Mouse (Mus musculus): ENCODE results near the gene Dock10. TPM values are rescaled to one million over a fixed set of nuclear protein-coding genes. Genes with fewer than 3 reads are reported as not detected.

The Dock10 gene
- total RNA-seq, 2 experiments from 2014 or later, result 4.1 to 8.0 TPM

DNA sequence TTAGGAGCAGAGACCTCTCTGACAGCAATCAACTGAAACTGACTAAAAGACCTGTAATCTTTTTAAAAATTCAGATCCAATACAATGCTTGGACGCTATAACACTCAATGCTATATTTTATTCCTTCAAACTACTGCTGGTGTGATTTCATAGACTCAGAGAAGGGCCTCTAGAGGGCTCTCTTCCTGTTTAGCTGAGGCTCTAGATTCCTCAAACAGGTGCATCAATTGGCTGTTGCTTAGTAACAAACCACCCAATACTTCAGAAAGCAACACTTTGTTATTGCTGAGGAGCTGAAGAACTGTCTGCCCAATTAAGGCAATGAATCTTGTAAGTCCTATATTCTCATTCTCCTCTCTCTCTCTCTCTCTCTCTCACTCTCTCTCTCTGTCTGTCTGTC lies 30.1 kb downstream of the Dock10 start:
- DNase-seq, result no peak

DNA sequence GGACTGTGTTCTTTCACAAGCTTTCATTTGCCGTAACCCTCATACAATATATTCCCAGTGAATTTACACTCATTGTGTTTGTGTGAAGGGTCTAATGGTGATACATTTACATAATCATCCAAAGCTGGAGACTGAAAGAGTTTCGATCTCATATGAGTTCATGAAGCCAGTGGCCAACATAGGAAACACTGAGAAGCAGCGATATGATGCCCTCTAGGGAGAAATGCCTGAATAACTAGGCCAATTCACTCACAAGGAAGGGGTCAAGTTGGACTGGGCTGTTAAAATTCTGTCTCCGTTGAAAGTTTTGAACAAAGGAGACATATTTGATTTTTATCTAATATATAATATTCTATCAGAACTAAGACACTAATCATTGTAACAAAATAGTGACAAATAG lies 30.9 kb downstream of the Dock10 start:
- no peak for DNase-seq

DNA sequence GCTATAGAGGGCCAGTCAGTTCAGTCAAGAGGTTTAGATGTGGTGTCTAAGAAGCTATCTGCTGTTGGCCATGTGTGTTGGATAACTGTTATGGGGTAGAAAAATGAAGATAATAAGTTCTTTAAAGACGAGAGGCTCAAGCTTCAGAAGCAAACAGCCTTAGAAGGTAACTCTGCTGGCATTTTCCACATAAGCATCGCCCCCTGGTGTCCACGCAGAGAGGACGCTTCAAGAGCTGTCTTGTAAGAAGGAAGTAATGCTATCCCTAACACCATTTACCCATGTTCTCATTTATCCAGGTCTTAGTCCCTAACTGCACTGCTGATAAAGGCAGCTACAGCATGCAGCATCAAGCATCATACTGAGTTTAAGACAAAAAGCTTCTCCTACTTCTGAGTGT lies 35.7 kb downstream of the Dock10 start:
- peak; percentile 48 to 64 for DNase-seq

DNA sequence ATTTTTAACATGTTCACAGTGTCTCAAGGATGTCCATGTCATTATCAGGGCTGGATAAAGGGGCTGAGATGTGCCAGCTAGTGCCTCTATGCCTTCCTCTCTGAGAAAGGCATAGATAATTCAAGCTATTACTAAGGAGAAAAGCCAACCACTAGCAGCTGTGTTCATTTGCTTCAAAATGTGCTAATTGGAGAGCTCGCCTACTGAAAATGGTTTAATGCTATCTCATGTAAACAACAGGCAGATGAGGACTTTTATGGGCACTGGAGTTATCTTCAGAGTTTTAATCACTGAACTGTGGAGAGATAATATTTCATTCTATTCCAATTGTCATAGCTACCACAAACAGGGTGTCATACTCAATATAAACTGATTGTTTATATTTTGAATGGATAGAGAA lies 36.3 kb downstream of the Dock10 start:
- DNase-seq, result no peak

DNA sequence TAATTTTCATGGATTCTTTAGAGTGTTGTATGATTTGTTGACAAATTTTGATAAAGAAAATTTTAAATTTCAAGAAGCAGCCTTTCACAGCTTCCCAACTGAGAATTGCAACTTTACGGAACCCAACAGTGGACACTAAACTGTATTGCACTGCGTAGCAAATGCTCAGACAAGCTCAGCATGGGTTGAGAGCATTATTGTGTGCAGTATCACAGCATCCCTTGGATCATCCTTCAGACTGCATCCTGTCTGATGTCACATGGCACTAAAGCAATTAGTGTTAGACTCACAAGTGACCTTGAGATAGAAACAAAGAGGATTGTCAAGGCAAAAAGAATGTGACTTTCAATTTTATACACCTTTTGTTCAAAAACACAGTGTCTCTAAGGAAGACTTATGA lies 37.1 kb downstream of the Dock10 start:
- no peak for DNase-seq

DNA sequence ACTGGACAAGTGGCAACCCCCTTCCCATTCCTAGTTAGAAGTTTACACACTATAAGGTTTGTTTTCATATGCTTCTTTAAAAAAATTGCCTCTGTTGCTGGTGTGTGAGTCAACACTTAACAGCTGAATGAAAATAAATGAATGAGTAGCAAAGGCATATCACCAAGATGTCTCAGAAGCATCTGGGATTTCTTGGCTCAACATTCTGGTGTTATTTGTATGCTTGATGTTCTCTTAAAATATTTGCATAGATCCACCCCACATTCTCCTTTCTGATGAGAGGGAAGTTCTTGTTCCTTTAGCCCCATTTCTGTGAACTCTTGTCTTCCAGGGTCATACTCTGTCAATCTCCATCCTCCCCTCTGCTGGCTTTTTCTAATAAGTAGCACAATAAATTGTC lies 38.2 kb downstream of the Dock10 start:
- no peak for DNase-seq

DNA sequence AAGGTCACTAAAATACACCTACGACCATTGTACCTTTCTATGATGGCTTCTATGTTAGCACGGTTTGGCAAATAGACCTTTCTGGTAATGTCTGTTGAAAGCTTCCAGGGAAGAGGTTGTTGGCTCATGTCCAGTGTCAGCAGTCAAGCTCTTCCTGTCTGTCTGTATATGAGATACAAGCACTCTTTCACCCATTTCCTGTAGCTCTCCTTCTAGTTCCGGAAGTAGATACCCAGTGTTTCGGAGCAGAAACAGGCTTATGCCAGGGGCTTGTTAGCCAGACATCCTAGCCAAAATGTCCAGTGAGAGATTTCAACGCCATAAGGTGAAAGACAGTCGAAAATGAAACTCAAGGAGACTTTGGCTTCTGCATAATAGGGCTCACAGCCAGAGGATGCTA lies 38.9 kb downstream of the Dock10 start:
- peak in 1 of 2 experiments; percentile 18 for DNase-seq

DNA sequence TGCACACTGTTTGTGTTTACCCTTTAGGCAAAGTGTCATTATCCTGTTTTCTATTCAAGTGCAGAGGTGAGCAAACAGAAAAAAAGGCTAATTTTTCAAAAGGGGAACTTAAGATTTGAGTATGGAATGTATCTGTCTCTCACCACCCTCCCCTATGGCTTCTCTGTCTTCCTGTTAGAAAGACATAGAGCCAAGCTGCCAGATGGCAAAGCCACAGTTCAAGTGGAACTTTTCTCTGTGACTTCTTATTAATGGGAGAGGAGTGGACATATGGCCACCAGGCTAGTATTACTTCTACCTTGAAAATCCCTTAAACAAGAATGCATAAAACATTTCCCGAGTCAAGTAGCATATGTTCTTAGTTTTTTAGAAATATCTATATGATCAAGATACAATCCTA lies 39.7 kb downstream of the Dock10 start:
- no peak for DNase-seq

DNA sequence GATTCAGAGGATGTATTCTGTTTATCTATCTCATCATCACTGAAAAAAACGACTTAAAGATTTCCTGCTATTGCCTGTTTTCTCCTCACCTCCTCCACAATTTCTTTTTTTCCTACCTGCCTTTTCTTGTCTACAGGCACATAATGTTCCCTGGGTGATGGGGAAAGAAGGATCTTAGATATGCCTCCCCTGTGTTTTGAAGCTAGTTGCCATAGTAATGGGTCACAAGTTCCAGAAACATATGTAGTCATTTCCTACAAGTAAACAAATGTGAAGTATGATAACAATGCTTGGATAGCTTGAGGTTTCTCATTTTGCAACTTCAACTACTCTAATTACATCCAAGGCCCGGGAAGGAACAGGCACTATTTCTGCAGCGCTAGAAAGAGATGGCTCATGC lies 42.4 kb downstream of the Dock10 start:
- no peak for DNase-seq

DNA sequence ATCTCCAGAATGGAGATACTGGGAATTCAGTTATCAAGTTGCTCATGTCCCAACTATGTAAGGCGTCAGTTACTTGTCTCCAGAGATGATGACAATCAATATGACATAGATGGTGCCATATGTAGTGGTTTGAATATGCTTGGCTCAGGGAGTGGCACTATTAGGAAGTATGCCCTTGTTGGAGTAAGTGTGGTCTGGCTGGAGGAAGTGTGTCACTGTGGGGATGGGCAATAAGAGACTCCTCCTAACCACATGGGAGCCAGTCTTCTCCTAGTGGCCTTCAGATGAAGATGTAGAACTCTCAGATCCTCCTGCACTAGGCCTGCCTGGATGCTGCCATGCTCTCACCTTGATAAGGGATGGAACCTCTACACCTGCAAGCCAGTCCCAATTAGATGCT lies 44.4 kb downstream of the Dock10 start:
- DNase-seq, result no peak

DNA sequence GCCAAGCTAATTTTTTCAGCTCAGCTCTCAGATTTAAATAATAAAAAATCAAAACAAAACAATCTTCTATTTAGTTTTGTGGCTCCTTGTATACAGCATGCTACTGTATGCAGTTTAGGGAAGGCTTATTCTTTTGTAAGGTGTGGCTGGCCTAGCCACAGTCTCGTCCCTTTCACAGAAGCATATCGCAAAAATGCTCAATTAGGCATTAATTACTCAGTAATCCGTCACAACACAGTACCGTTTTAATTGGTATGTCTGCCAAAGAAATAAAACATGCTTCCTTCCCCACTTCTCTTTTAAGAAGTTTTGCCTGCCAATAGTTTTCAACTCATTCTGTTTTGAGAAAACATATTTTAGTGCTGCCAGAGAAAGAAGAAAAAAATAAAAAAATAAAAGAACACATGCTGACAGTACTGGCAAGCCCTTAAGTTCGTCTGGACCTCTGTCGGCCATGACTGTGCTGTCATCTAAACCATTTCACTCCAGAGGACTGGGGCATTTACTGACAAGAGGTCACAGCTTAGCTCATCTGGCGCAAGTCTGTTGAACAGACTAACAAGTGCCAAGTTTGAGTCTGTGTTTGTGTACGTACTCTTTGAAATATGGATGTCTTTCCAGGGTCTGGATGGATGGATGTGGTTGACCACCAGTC lies 47.6 kb downstream of the Dock10 start:
- DNase-seq, result peak; percentile 28 to 39

DNA sequence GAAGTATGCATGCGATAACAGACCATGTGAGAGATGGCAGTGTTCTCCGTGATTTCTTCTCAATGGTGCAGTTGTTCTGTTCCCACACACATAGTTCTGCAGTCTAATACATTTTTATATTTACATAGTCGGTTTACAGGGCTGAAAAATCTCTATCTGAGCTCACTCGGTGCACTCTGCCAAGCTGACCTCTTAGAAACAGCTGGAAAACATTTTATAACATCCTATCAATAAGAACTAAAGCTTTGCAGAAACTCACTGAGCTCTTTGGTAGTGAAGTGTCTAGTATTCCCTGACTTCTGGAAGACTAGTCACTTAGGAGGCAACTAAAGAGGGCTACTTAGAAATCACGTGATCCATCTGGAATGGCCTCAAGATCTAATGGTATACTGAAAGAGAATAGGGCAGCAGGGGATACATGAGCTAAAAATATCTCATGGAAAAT lies 48.2 kb downstream of the Dock10 start:
- DNase-seq, result peak in 1 of 2 experiments; percentile 25

DNA sequence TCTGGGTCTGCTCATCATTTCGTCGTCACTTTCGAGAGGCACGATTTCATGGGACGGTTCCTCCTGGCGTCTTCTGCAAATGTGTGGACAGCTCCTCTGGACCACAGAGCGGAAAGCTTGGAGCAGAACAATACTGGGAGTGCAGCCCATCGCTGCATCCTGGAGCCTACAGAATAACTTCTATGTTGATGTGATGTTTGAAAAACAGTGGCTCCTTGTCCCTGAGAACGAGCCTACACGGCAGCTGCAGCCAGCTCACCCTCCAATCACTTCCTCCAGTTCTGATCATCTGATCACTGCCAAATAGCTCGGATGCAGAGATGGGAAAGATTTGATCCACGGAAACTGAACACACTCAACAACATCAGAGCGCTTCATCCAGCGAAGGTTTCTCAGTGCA lies 49.0 kb downstream of the Dock10 start:
- DNase-seq, result peak; percentile 43 to 52

DNA sequence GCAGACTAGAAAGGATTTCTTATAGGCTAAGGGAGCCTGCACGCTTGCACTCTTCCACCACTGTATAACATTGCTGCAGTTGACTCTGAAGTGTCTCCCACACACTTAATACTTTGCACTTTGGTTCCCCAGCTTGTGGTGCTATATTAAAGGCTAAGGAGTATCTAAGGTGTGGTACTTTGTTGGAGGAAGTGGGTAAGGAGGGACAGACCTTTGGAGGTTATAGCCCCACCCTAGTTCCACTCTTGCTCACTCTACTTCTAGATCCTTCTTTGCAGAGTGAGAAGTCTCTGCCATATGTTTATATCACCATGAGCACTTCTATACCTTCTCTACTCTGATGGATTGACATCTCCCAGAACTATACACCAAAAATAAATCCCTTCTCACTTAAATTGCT lies 55.0 kb downstream of the Dock10 start:
- no peak for DNase-seq

DNA sequence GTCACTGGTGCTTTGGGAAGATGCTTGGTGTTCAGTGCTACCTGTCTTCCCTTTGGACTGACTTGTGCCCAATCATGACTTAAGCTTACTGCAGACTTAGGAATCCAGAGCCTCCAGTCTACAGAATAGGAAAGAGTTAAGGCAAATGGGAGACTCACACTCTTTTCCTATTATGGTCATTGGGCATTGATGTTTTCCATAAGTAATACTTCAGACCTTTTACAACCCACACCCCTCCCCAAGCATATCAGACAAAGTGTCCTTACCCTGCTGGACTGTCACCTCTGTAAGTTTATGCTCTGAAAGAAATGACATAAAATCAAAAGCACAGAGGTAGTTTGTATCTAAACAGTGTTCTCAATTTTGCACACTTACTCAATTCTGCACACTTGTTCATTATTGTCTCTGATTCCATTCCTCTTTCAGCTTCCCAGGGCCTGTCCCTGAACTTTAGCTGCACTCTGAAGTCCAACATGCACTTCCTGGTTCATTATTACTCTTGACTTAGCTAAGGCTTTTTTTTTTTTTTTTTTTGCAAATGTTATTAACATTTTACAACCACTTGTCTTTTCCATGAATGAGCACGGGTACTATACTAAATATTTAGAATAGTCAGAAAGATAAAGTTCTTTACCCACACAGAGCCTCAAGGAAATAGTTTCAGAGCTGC lies 82.2 kb downstream of the Dock10 start:
- no peak for DNase-seq

DNA sequence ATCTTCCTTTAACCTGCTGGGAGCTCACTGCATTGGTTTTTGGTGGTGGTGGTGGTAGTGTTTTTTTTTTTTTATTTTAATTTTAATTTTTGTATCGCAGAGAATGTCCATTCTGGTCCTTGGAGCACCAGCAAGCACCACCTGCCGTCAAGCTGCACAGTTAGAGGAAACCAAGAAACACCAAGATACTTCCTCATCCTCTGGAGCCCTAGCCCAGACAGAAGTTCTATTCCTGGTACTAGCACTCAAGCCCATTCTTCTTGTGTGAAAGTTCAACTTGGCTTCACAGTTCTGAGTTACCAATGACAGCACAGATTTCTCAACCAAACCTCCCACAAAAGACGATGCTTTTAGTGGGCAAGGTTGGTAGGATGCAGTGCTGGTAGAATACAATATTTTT lies 86.6 kb downstream of the Dock10 start:
- no peak for DNase-seq

DNA sequence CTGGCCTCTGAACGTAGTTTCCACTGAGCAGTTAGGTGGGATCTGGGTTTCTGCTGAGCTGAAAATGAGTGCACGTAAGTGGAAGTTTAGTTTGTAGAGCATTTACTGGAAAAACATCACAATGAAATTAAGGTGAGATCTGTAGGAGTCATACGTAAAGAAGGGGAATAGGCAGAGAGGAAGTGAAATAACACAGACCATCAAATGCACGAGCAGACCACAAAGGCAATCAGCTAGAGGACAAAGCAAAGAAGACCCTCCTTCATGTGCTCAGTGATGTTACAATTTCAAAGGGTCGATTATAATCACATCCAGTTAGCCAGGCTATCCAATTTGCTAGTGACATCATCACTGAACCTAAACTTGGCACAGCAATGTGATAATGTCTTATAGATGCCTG lies 87.3 kb downstream of the Dock10 start:
- DNase-seq, result no peak

DNA sequence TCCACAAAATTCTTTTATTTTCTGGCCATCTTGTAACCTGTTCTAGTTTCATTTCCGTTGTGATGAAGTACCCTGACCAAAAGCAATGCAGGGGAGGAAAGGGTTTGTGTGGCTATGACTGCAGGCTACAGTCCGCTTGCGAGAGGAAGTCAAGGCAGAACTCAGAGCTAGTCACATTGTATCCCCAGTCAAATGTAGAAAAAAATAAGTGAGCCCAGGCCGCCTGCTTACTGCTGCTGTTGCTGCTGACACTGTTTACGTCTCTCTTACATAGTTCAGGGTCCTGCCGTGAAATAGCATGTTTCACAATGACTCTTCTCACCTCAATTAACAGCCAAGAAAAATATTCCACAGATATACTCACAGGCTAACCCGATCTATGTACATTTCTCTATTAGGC lies 87.9 kb downstream of the Dock10 start:
- no peak for DNase-seq

DNA sequence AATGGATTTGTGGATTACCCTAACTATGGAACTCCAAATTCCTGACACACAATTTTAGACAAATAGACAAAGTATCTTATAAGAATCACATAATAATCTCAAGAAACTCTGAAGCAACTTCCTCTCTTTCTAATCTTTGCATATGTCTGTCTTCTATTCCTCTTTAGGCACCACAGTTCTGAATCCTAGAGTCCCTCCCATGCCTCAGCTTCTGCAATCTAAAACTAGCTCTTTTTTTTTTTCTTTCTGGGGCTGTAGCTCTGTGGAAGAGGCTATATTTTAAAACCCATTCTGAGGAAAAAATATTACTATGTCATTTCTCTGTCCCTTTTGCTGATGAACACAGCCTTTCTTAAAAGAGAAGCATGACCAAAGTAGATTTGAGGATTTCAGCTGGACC lies 92.6 kb downstream of the Dock10 start:
- no peak for DNase-seq

DNA sequence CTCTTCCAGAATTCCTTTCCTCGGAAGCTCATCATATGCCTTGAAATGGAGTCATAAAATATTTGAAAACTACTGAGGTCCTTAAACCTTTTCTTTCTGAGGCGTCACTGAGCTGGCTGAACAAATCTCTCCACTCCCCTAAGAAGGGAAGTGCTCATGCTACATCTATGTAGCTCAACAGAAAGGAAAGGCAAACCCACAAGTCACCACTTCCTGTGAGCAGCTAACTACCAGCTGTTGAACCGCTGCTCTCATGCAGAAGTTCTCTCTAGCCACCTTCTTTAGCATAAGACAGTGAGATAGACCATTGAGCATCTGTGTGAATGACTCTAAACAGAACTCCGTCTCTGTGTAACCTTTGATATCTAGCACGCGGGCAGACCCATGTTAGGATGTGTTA lies 93.2 kb downstream of the Dock10 start:
- DNase-seq, result peak; percentile 25 to 63

DNA sequence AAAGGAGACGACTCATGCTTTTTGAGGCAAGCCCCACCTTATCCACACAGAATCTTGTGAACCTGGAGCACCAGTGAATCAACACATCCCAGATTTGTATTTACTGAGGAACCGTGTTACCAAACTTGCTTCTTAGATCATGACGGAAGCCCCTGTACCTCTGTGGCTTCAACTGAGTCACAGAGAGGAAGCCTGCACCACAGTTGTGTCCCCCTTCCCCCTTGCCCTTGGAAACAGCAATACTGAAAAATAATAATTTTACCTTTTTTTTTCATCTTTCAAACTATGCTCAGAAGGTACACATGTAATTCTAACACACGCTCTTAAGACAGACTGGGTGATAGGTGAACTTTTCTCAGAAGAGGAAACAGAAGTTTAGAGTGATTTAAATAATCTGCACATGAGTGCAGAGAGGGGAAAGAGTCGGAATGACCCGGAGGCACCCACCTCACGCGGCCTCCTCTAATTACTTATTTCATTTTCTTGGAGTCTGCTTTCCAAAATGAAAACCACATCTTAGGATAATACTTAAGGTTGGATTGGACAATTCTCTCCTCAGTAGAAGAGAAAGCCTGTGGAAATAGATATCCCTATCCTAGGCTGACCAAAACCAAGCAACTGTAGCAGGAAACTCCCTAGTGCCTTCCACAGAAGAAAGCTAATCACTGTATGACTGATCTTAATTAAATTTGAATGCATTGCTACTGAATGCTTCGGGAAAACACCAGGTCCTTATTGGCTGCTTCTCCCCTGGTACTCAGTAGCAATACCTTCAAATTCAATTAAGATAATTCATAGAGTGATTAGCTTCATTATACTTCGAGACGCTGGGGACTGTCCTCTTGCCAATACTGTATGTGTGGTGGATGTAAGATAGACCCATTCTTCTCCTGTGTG lies 96.6 kb downstream of the Dock10 start:
- no peak for DNase-seq

DNA sequence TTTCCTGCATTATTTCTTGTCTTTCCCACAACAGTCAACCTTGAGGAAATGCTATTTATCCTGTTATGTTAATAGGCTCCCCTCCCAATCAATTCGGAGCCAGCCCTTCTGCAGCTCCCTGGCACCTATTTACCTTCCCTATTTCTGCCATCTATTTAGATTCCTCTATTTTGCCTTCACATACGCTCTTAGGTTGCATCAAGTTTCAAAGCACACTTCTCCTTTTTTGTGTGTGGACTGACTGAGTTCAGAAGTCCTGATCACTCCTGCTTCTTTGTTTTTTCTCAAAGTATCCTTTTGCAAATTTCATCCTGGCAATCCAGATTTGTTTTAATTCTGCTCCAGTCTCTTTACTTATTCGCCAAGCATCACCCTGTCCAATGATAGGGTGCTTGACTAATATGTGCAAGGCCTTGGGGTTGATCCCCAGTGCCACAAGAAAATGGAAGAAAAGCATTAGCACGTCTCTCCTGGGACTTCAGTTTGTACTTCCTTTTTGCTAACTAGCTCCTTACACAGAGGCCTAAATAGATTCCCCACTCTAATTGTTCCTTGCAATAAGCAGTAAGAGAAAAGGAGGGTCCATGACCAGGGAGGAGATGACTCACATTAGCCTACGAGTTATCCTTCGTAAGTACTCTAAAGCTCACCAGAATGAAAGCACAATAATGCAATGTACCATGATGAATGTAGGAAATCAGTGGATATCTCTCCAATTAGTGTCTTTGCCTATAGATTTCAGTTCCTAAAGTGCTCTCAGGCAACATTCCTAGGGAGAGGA lies 98.7 kb downstream of the Dock10 start:
- DNase-seq, result no peak

Measured in heart, adult 18-20 months (tissue).